Mouse (Mus musculus): Measurements from ENCODE around the gene Pfdn4. TPM values are rescaled to one million over a fixed set of nuclear protein-coding genes. Genes with fewer than 3 reads are reported as not detected.
A peak's percentile ranks its signal among the peaks of the same experiment; 100 is the strongest.

Pfdn4 gene
- polyA plus RNA-seq, 1 experiment from 2014 or later, result 81.4 TPM

- Histone ChIP-seq H3K4me1 (replicated peaks) (no peaks in the 10 kb centered on the region), H3K4me3 (replicated peaks) (no peak overlapping the region), H3K9ac (no peak overlapping the region), H3K4me2 (replicated peaks) (no peak overlapping the region), H3K9me3 (no peaks in the 10 kb centered on the region), H3K27ac (no peak overlapping the region), H3K27me3 (replicated peaks) (no peaks in the 10 kb centered on the region), H3K36me3 (no peaks in the 10 kb centered on the region)
- ATAC-seq, result no peak
Observed at GRCm38 (mm10) chr2:170535841-170536240, 39.6 kb downstream of the Pfdn4 start.

GRCm38 (mm10) chr2:170539211-170539610, 43.0 kb downstream of the Pfdn4 start:
- 81% methylated on average over 9 of the region's 9 CpGs for WGBS
- Histone ChIP-seq H3K27ac (no peak overlapping the region), H3K4me1 (replicated peaks) (no peaks in the 10 kb centered on the region), H3K9ac (no peak overlapping the region), H3K9me3 (no peaks in the 10 kb centered on the region), H3K27me3 (replicated peaks) (no peaks in the 10 kb centered on the region), H3K36me3 (no peaks in the 10 kb centered on the region), H3K4me3 (replicated peaks) (no peak overlapping the region), H3K4me2 (replicated peaks) (no peak overlapping the region)
- no peak for ATAC-seq

GRCm38 (mm10) chr2:170543625-170544024, 47.4 kb downstream of the Pfdn4 start:
- no peak overlapping the region for H3K4me3 ChIP-seq (replicated peaks)
- no peaks in the 10 kb centered on the region for H3K9me3 ChIP-seq
- H3K4me1 ChIP-seq (replicated peaks), result no peaks in the 10 kb centered on the region
- H3K4me2 ChIP-seq (replicated peaks), result no peak overlapping the region
- no peak overlapping the region for H3K9ac ChIP-seq
- H3K36me3 ChIP-seq, result no peaks in the 10 kb centered on the region
- H3K27me3 ChIP-seq (replicated peaks), result no peaks in the 10 kb centered on the region
- no peak overlapping the region for H3K27ac ChIP-seq
- 77% methylated on average over 5 of the region's 5 CpGs for WGBS
- ATAC-seq, result no peak

- no peak for ATAC-seq
- 84% methylated on average over 3 of the region's 3 CpGs for WGBS
Observed at GRCm38 (mm10) chr2:170544159-170544558, 47.9 kb downstream of the Pfdn4 start.

GRCm38 (mm10) chr2:170544950-170545349, 48.7 kb downstream of the Pfdn4 start:
- H3K4me1 ChIP-seq (replicated peaks), result no peaks in the 10 kb centered on the region
- no peaks in the 10 kb centered on the region for H3K27me3 ChIP-seq (replicated peaks)
- H3K4me3 ChIP-seq (replicated peaks), result no peak overlapping the region
- WGBS, result 73% methylated on average over 7 of the region's 7 CpGs
- H3K9ac ChIP-seq, result no peak overlapping the region
- no peaks in the 10 kb centered on the region for H3K36me3 ChIP-seq
- ATAC-seq, result no peak
- H3K4me2 ChIP-seq (replicated peaks), result no peak overlapping the region
- no peaks in the 10 kb centered on the region for H3K9me3 ChIP-seq
- H3K27ac ChIP-seq, result no peak overlapping the region

More at GRCm38 (mm10) chr2:170544159-170544558, 47.9 kb downstream of the Pfdn4 start:
- H3K9ac ChIP-seq, result no peak overlapping the region
- H3K9me3 ChIP-seq, result no peaks in the 10 kb centered on the region
- H3K4me1 ChIP-seq (replicated peaks), result no peaks in the 10 kb centered on the region
- no peak overlapping the region for H3K4me3 ChIP-seq (replicated peaks)
- no peaks in the 10 kb centered on the region for H3K36me3 ChIP-seq
- no peaks in the 10 kb centered on the region for H3K27me3 ChIP-seq (replicated peaks)
- no peak overlapping the region for H3K27ac ChIP-seq
- no peak overlapping the region for H3K4me2 ChIP-seq (replicated peaks)

GRCm38 (mm10) chr2:170545745-170546144, 49.5 kb downstream of the Pfdn4 start:
- H3K36me3 ChIP-seq, result no peaks in the 10 kb centered on the region
- ATAC-seq, result no peak
- H3K27me3 ChIP-seq (replicated peaks), result no peaks in the 10 kb centered on the region
- H3K4me1 ChIP-seq (replicated peaks), result no peaks in the 10 kb centered on the region
- H3K9me3 ChIP-seq, result no peaks in the 10 kb centered on the region
- no peak overlapping the region for H3K4me2 ChIP-seq (replicated peaks)
- no peak overlapping the region for H3K9ac ChIP-seq
- WGBS, result 35% methylated on average over 4 of the region's 4 CpGs
- H3K4me3 ChIP-seq (replicated peaks), result no peak overlapping the region
- no peak overlapping the region for H3K27ac ChIP-seq

GRCm38 (mm10) chr2:170547526-170547925, 51.3 kb downstream of the Pfdn4 start:
- Histone ChIP-seq H3K4me3 (replicated peaks) (no peak overlapping the region), H3K9ac (no peak overlapping the region), H3K27ac (no peak overlapping the region)

GRCm38 (mm10) chr2:170548046-170548445, 51.8 kb downstream of the Pfdn4 start:
- Histone ChIP-seq H3K9me3 (no peaks in the 10 kb centered on the region), H3K27me3 (replicated peaks) (no peaks in the 10 kb centered on the region), H3K9ac (no peak overlapping the region), H3K4me2 (replicated peaks) (no peak overlapping the region), H3K4me3 (replicated peaks) (no peak overlapping the region), H3K4me1 (replicated peaks) (no peaks in the 10 kb centered on the region), H3K36me3 (no peaks in the 10 kb centered on the region), H3K27ac (no peak overlapping the region)
- 38% methylated on average over 4 of the region's 4 CpGs for WGBS
- ATAC-seq, result no peak

More at GRCm38 (mm10) chr2:170547526-170547925, 51.3 kb downstream of the Pfdn4 start:
- ATAC-seq, result no peak
- Histone ChIP-seq H3K9me3 (no peaks in the 10 kb centered on the region), H3K4me1 (replicated peaks) (no peaks in the 10 kb centered on the region), H3K27me3 (replicated peaks) (no peaks in the 10 kb centered on the region), H3K36me3 (no peaks in the 10 kb centered on the region), H3K4me2 (replicated peaks) (no peak overlapping the region)
- 46% methylated on average over 6 of the region's 6 CpGs for WGBS

- Histone ChIP-seq H3K4me1 (replicated peaks) (no peaks in the 10 kb centered on the region), H3K27me3 (replicated peaks) (no peaks in the 10 kb centered on the region), H3K4me2 (replicated peaks) (no peak overlapping the region), H3K4me3 (replicated peaks) (no peak overlapping the region), H3K36me3 (no peaks in the 10 kb centered on the region), H3K9ac (no peak overlapping the region), H3K9me3 (no peaks in the 10 kb centered on the region), H3K27ac (no peak overlapping the region)
- WGBS, result 88% methylated on average over 2 of the region's 2 CpGs
- ATAC-seq, result no peak
Observed at GRCm38 (mm10) chr2:170549146-170549545, 52.9 kb downstream of the Pfdn4 start.

GRCm38 (mm10) chr2:170550240-170550639, 54.0 kb downstream of the Pfdn4 start:
- Histone ChIP-seq H3K27me3 (replicated peaks) (no peaks in the 10 kb centered on the region), H3K4me1 (replicated peaks) (no peaks in the 10 kb centered on the region), H3K27ac (no peak overlapping the region), H3K4me3 (replicated peaks) (no peak overlapping the region), H3K9me3 (no peaks in the 10 kb centered on the region), H3K4me2 (replicated peaks) (no peak overlapping the region), H3K9ac (no peak overlapping the region), H3K36me3 (no peaks in the 10 kb centered on the region)
- peak; percentile 59 for ATAC-seq
- WGBS, result 26% methylated on average over 5 of the region's 5 CpGs

- 73% methylated on average over 7 of the region's 7 CpGs for WGBS
- H3K27ac ChIP-seq, result no peak overlapping the region
- no peak for ATAC-seq
- no peak overlapping the region for H3K4me2 ChIP-seq (replicated peaks)
- H3K4me1 ChIP-seq (replicated peaks), result no peaks in the 10 kb centered on the region
- no peak overlapping the region for H3K4me3 ChIP-seq (replicated peaks)
- H3K9ac ChIP-seq, result no peak overlapping the region
- H3K9me3 ChIP-seq, result no peaks in the 10 kb centered on the region
- no peaks in the 10 kb centered on the region for H3K27me3 ChIP-seq (replicated peaks)
- no peaks in the 10 kb centered on the region for H3K36me3 ChIP-seq
Observed at GRCm38 (mm10) chr2:170552088-170552487, 55.9 kb downstream of the Pfdn4 start.

GRCm38 (mm10) chr2:170563956-170564855, 68.0 kb downstream of the Pfdn4 start:
- no peak for ATAC-seq
- no peak overlapping the region for H3K9ac ChIP-seq
- no peak overlapping the region for H3K4me2 ChIP-seq (replicated peaks)
- no peak overlapping the region for H3K4me3 ChIP-seq (replicated peaks)
- no peaks in the 10 kb centered on the region for H3K4me1 ChIP-seq (replicated peaks)
- 73% methylated on average over 15 of the region's 15 CpGs for WGBS
- H3K9me3 ChIP-seq, result no peaks in the 10 kb centered on the region
- H3K27me3 ChIP-seq (replicated peaks), result no peaks in the 10 kb centered on the region
- H3K36me3 ChIP-seq, result no peaks in the 10 kb centered on the region
- H3K27ac ChIP-seq, result no peak overlapping the region

GRCm38 (mm10) chr2:170564995-170565394, 68.8 kb downstream of the Pfdn4 start:
- Histone ChIP-seq H3K27me3 (replicated peaks) (no peaks in the 10 kb centered on the region), H3K9me3 (no peaks in the 10 kb centered on the region), H3K4me1 (replicated peaks) (no peaks in the 10 kb centered on the region), H3K4me3 (replicated peaks) (no peak overlapping the region), H3K4me2 (replicated peaks) (no peak overlapping the region), H3K36me3 (no peaks in the 10 kb centered on the region), H3K27ac (no peak overlapping the region), H3K9ac (no peak overlapping the region)
- WGBS, result 84% methylated on average over 8 of the region's 8 CpGs
- no peak for ATAC-seq
